Comparison of ENCODE assay signal across 27 mouse cellular contexts in the genomic region with DNA sequence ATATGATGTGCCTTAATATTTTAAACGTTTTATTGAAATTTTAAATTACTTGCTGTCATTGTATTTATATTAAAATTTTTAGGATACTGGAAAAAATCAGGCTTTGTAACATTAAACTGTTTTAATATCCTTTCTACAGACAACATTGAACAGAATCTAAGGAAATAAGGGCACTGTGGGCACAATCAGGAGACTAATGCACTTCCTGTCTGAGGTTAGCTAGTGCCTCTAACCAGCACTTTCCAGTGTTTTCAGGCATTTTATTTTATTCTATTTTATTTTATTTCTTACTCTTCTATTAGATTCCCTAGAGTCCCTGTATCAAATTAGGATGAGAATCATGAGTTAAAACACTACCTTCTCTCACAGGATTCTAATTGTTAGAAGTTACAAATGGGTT. TPM values are rescaled to one million over a fixed set of nuclear protein-coding genes. Genes with fewer than 3 reads are reported as not detected.
"Had no signal": no experiment of that assay in that cellular context is flagged by ENCODE, and none has a peak within 500 bp of the region (broad histone marks: within the 10 kb centered on the region; RNA-seq: fewer than 3 reads in every experiment).

No protein-coding gene starts in this region.

- DNase-seq: gastrocnemius, adult 2 months; gastrocnemius, postnatal 14 days; gastrocnemius, postnatal 36 days; heart, adult 11 months; heart, postnatal 14 days; heart, postnatal 36 days; kidney, adult 18-20 months; kidney, adult 8-10 months; kidney, postnatal 10 days; kidney, postnatal 25 days; kidney, postnatal 4 days; layer of hippocampus, adult 9-11 months; layer of hippocampus, postnatal 36 days; left cerebral cortex, postnatal 4 days had no signal

- H3K27me3 ChIP-seq: heart, embryonic 13.5 days; heart, embryonic 15.5 days; hindbrain, embryonic 12.5 days; intestine, embryonic 15.5 days; limb, embryonic 13.5 days; limb, embryonic 15.5 days; liver, embryonic 12.5 days had no signal

- H3K27ac ChIP-seq: gastrocnemius, adult 2 months; hindbrain, embryonic 10.5 days; hindbrain, embryonic 12.5 days; hindbrain, embryonic 14.5 days; intestine, embryonic 15.5 days; limb, embryonic 13.5 days; limb, embryonic 15.5 days; liver, embryonic 12.5 days; liver, embryonic 14.5 days had no signal

- H3K4me1 ChIP-seq: hindbrain, embryonic 10.5 days; hindbrain, embryonic 12.5 days; intestine, embryonic 15.5 days; limb, embryonic 13.5 days; limb, embryonic 15.5 days had no signal

- ATAC-seq: hindbrain, embryonic 16.5 days; inflammation-experienced regulatory T-cells, adult 6 months; intestine, embryonic 15.5 days; intestine, postnatal 0 days; liver, embryonic 12.5 days had no signal

- H3K4me3 ChIP-seq: gastrocnemius, adult 2 months; heart, embryonic 13.5 days; heart, embryonic 15.5 days; hindbrain, embryonic 10.5 days; hindbrain, embryonic 12.5 days; intestine, embryonic 15.5 days; limb, embryonic 13.5 days; limb, embryonic 15.5 days; liver, embryonic 12.5 days had no signal

- H3K36me3 ChIP-seq: heart, embryonic 15.5 days; hindbrain, embryonic 10.5 days; hindbrain, embryonic 12.5 days; intestine, embryonic 15.5 days; limb, embryonic 13.5 days; limb, embryonic 15.5 days; liver, embryonic 12.5 days had no signal

- H3K9ac ChIP-seq: heart, embryonic 13.5 days; heart, embryonic 15.5 days; hindbrain, embryonic 12.5 days; hindbrain, embryonic 14.5 days; intestine, embryonic 15.5 days; limb, embryonic 13.5 days; limb, embryonic 15.5 days; liver, embryonic 12.5 days; liver, embryonic 14.5 days had no signal

- H3K9me3 ChIP-seq: heart, embryonic 13.5 days; heart, embryonic 15.5 days; hindbrain, embryonic 10.5 days; hindbrain, embryonic 12.5 days; intestine, embryonic 15.5 days; limb, embryonic 13.5 days; limb, embryonic 15.5 days; liver, embryonic 12.5 days had no signal

RNA-seq across cellular contexts. Expression of a gene that starts 28.1 kb away (rescaled TPM):
- polyA plus RNA-seq: inflammation-experienced regulatory T-cells, adult 6 months had no signal
